Mouse (Mus musculus) limb, embryonic 13.5 days (tissue): ENCODE data around the gene Tle3. TPM values are rescaled to one million over a fixed set of nuclear protein-coding genes. Genes with fewer than 3 reads are reported as not detected.

Experiments used
- ATAC-seq: fragments of 200-750 bp; cut with Nextera tagmentation; 2 replicates; pipeline ENCODE4 v1.8.0; 2017; ENCODE audit warnings: low read depth, moderate number of reproducible peaks, moderate TSS enrichment; ENCODE audit not compliant: low FRiP score
- H3K27ac ChIP-seq: fragments of 300-500 bp; sonication (generic); 2 replicates; pipeline ENCODE4 v1.5.1; 2015; ENCODE audit warnings: inconsistent platforms, mild to moderate bottlenecking, moderate library complexity
- H3K27me3 ChIP-seq: fragments of 300-500 bp; sonication (generic); 2 replicates; pipeline ENCODE4 v1.6.1; 2015; ENCODE audit warnings: mild to moderate bottlenecking, inconsistent platforms
- H3K36me3 ChIP-seq: fragments of 300-500 bp; sonication (generic); 2 replicates; pipeline ENCODE4 v1.6.1; 2015; ENCODE audit warnings: inconsistent platforms, mild to moderate bottlenecking, moderate library complexity
- H3K4me1 ChIP-seq: fragments of 300-500 bp; sonication (generic); 2 replicates; pipeline ENCODE4 v1.6.1; 2015; ENCODE audit warnings: inconsistent platforms
- H3K4me2 ChIP-seq: fragments of 300-500 bp; sonication (generic); replicated peaks from 2 replicates; pipeline ENCODE4 v1.6.1; 2015; ENCODE audit warnings: inconsistent platforms, mild to moderate bottlenecking, moderate library complexity
- H3K4me3 ChIP-seq: fragments of 300-500 bp; sonication (generic); 2 replicates; pipeline ENCODE4 v1.5.1; 2015; ENCODE audit warnings: moderate library complexity, mild to moderate bottlenecking, inconsistent platforms
- H3K9ac ChIP-seq: fragments of 300-500 bp; sonication (generic); 2 replicates; pipeline ENCODE4 v1.6.1; 2015; ENCODE audit warnings: mild to moderate bottlenecking, inconsistent platforms
- H3K9me3 ChIP-seq: fragments of 300-500 bp; sonication (generic); 2 replicates; pipeline ENCODE4 v1.6.1; 2016; ENCODE audit warnings: inconsistent platforms
- WGBS: fragments of 180-500 bp; shearing (Covaris S2); methylation state at CpG from one replicate; pipeline ENCODE4 v1.1.7; 2015; 5-methylcytosine and 5-hydroxymethylcytosine counted together
- polyA plus RNA-seq: library from polyadenylated mRNA; unstranded; fragments of >200 nt; fragmentation: Nextera tagmentation; extraction: Ambion mirVana; gene quantifications from 2 replicates; pipeline ENCODE4 v1.2.1, GENCODE M21; 2015

Tle3 gene
- polyA plus RNA-seq = 50.1 and 50.6 TPM in 2 replicates

DNA sequence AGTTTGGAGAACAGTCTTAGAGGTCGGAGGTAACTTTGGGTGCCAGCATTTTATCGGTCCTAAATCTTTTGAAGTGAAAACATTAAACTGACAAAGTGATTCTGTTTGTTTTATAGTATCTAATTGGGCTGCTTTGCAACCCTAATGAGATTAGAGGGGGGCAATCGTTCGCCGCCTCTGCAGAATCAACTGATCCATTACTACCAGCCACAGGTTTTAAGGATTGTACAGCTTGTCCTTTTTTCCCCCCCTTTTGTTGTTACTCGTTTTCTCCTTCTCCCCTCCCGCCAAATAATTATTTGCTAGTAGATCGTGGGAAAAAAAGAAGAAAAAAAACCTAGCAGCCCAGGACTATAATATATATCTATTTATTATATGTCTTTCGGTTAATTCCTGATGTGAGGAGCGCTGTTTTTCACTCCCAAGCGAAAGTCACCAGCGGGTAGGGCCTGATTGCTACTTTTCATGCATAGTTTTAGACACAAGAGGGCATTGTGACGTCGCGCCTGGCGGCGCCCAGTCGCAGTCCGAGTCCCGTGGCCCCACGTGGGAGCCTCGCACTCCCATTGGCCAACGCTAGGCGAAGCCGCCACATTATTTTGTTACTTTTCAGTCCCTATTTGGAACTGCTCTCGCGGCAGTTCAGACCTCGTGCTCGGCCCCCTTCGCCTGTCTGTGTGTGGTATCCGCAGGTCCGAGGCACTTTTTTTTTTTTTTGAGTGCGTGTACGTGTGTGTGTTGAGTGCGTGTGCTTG, at the start of gene Tle3:
Gene Tle3, plus strand, starts transcription at position 612 of the 755 bp plus-strand sequence.
- Histone ChIP-seq H3K4me1 (peaks cover 60% of the 10 kb centered on the region), H3K36me3 (peaks cover 15% of the 10 kb centered on the region), H3K4me2 (peak within 1 kb of the TSS; percentile 97), H3K27ac (peak within 1 kb of the TSS; percentile 99), H3K4me3 (peak within 1 kb of the TSS; percentile 96), H3K9ac (peak within 1 kb of the TSS; percentile 100), H3K27me3 (peaks cover 5% of the 10 kb centered on the region; the same call in 1 of the 2 replicates), H3K9me3 (no peaks in the 10 kb centered on the region)
- WGBS = under 1% methylated on average over 35 of the region's 35 CpGs
- ATAC-seq = peak; percentile 76

DNA sequence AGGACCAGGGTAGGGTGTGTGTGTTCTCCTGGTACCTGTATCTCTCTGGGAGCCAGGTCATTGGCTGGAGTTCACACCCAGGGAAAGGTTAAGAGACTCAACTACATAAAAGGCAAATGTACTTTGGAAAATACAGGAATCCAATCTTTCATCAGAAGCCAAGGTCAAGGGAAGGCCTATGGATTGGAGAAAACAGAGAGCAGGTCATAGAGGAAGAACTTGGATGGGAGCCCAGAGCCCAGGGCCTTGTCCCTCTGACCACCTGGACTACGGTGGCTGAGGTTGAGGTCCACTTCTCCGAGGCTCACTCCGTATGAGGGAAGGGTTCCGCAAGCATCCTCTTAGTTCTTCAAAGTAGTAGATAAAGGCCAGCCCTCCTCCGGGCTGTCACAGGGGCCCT, 48.9 kb upstream of the Tle3 start:
- WGBS = 80% methylated on average over 5 of the region's 5 CpGs
- no peak for ATAC-seq

DNA sequence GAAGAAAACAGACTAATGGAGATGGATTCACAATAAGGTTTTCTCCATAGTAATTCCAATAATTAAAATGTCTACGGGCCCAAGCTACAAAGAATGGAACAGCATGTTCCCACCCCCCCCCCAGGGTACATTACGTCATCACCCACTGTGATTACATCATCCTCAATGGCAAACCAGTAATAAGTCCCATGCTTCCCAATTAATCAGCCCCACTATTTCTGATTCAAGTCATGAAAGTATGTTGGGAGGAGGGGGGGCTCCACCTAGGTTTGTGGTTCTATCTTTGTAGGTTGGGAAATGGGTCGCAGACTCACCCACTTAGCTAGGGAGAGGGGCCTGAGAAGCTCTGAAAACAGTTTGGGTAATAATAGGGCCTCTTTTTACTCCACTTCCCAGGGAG, 48.3 kb upstream of the Tle3 start:
- Histone ChIP-seq H3K27me3 (peaks cover 45% of the 10 kb centered on the region), H3K36me3 (no peaks in the 10 kb centered on the region), H3K9ac (no peak overlapping the region), H3K4me3 (no peak overlapping the region), H3K4me2 (no peak overlapping the region), H3K9me3 (no peaks in the 10 kb centered on the region), H3K27ac (no peak overlapping the region; the same call in 1 of the 2 replicates), H3K4me1 (peaks cover 30% of the 10 kb centered on the region)
- no peak for ATAC-seq
- WGBS = 39% methylated on average over 3 of the region's 3 CpGs

More for the DNA sequence above, 48.9 kb upstream of the Tle3 start:
- no peak overlapping the region for H3K4me2 ChIP-seq
- H3K36me3 ChIP-seq = no peaks in the 10 kb centered on the region
- no peak overlapping the region for H3K27ac ChIP-seq
- H3K4me1 ChIP-seq = peaks cover 30% of the 10 kb centered on the region
- H3K9me3 ChIP-seq = no peaks in the 10 kb centered on the region
- no peak overlapping the region for H3K4me3 ChIP-seq
- peaks cover 45% of the 10 kb centered on the region for H3K27me3 ChIP-seq
- H3K9ac ChIP-seq = no peak overlapping the region

DNA sequence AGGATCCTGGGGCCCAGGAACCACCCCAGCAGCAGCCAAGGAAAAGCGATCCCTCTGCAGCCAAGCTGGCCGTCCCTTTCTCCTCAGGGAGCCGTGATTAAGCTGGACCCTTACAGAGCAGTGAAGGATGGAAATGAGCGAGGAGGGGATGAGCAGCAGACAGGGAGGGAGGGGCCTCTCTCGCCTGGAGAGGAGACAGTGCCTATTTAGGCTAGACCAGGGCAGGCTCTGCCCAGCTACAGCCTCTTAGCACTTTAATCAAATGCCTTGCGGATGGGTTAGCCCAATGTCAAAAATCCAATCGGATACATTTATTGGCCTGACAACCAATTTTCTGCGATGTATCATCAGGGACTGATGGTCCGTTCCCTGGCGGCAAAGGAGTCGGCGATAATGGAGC, 47.8 kb upstream of the Tle3 start:
- H3K9ac ChIP-seq = no peak overlapping the region
- peaks cover 45% of the 10 kb centered on the region for H3K27me3 ChIP-seq
- no peak for ATAC-seq

DNA sequence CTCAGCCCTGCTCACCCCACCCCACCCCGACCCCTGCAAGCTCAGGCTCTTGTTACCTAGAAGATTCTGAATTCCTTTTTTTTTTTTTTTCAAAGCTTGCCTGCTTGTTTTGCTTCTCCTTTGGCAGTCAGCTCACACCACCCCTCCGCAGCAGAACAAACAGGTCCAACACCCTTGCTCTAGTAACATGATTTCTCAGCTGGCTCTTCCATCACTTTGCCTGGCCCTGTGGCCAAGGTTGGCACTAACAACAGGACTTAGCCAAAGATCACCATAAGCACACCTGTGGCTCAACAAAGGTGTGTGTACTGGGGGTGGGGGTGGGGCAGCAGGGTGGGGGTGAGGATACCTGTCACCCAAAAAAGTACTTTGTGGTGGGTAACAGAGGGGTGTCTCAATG, 47.2 kb upstream of the Tle3 start:
- Histone ChIP-seq H3K4me3 (no peak overlapping the region), H3K4me2 (no peak overlapping the region), H3K4me1 (peaks cover 28% of the 10 kb centered on the region), H3K36me3 (no peaks in the 10 kb centered on the region), H3K9me3 (no peaks in the 10 kb centered on the region), H3K27ac (no peak overlapping the region), H3K9ac (no peak overlapping the region), H3K27me3 (peaks cover 45% of the 10 kb centered on the region)
- ATAC-seq = no peak
- 34% methylated on average over 2 of the region's 2 CpGs for WGBS

More for the DNA sequence above, 47.8 kb upstream of the Tle3 start:
- no peak overlapping the region; the same call in 1 of the 2 replicates for H3K27ac ChIP-seq
- WGBS = 22% methylated on average over 12 of the region's 12 CpGs
- H3K4me3 ChIP-seq = no peak overlapping the region
- H3K4me1 ChIP-seq = peaks cover 30% of the 10 kb centered on the region
- no peak overlapping the region for H3K4me2 ChIP-seq
- no peaks in the 10 kb centered on the region for H3K36me3 ChIP-seq
- H3K9me3 ChIP-seq = no peaks in the 10 kb centered on the region

DNA sequence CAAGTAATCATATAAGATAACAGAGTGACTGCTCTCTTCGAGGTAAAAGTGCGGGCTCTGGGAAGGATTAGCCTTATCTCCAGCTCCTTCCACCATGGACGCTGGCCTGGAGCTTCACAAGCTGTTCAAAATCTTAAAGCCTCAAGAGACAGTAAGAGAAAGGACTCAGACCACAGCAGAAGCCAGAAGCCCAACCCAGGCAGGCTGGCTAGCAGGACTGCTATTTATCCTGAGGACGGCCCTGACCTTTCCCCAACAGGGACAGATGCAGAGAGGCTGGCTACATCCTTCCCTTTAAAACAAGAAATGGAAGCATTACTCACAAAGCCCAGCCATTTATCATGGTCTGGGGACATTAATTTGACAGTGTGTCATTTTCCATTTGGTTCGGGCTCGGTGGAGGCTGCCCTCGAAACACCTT, 46.2 kb upstream of the Tle3 start:
- Histone ChIP-seq H3K27me3 (peaks cover 39% of the 10 kb centered on the region), H3K4me3 (no peak overlapping the region), H3K9ac (no peak overlapping the region), H3K27ac (no peak overlapping the region), H3K4me1 (peaks cover 28% of the 10 kb centered on the region), H3K9me3 (no peaks in the 10 kb centered on the region), H3K4me2 (no peak overlapping the region), H3K36me3 (no peaks in the 10 kb centered on the region)
- 17% methylated on average over 7 of the region's 7 CpGs for WGBS
- ATAC-seq = no peak

DNA sequence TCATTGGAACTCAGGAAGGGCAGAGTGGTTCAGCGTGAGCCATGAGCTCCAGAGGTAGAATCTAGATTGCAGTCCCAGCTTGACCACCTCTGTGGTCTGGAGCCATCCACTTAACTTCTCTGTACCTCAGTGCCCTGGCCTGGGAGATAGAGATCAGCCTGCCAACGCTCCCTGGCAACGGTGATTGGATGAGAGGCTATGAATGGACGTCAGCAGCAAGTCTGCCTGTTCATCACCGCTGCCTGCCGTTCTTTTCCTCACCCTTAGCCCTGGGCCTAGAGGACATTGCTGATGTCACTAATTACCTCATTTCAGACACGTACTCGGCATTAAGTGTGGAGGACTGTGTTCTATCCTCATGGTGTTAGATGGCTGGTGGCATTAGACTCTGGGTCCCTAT, 45.2 kb upstream of the Tle3 start:
- no peak for ATAC-seq
- Histone ChIP-seq H3K4me1 (peaks cover 28% of the 10 kb centered on the region), H3K27me3 (peaks cover 33% of the 10 kb centered on the region), H3K27ac (no peak overlapping the region), H3K4me3 (no peak overlapping the region), H3K4me2 (no peak overlapping the region), H3K36me3 (no peaks in the 10 kb centered on the region), H3K9ac (no peak overlapping the region), H3K9me3 (no peaks in the 10 kb centered on the region)
- 69% methylated on average over 8 of the region's 8 CpGs for WGBS

DNA sequence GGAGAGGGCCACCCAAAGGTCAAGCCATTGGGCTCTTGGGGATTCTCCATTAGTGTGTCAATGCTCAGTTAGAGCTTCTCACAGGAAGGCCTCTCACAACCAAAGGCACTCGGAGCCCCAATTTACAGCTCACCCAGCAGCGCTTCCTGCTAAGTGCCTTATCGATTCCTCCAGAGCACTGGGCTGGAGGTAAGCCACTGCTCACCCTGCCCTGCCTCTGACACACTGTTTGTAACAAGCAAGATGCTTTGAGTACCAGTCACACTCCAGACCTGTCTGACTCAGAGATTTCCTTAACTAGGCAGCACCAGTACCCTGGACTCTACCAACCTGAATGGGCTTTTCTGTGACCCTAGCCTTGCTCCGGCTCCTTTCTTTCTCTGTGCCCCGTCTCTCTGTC, 44.0 kb upstream of the Tle3 start:
- peaks cover 28% of the 10 kb centered on the region for H3K4me1 ChIP-seq
- H3K36me3 ChIP-seq = no peaks in the 10 kb centered on the region
- no peak overlapping the region for H3K27ac ChIP-seq
- H3K9ac ChIP-seq = no peak overlapping the region
- H3K27me3 ChIP-seq = peaks cover 27% of the 10 kb centered on the region
- ATAC-seq = no peak
- H3K4me3 ChIP-seq = no peak overlapping the region
- no peak overlapping the region for H3K4me2 ChIP-seq
- no peaks in the 10 kb centered on the region for H3K9me3 ChIP-seq
- WGBS = 82% methylated on average over 5 of the region's 5 CpGs

DNA sequence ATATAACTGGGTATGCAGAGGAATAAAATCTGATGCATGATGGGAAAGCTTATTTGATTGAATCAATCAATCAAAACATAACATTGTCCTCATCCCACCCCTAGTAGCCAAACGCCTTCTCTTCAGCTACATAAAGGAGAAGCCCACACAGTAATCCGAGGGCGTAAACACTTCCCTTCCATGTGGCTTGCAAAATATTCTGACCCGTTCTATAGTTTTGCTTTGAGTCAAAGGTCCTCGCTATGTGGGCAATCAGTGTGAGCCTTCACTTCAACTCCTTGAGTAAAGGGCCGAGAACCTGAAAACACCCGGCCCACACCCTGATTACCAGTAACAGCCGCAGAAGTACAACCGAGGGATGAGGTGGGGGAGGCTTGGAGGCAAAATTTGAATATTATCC, 41.4 kb upstream of the Tle3 start:
- no peak overlapping the region for H3K4me2 ChIP-seq
- ATAC-seq = no peak
- H3K27ac ChIP-seq = no peak overlapping the region
- H3K4me1 ChIP-seq = peaks cover 11% of the 10 kb centered on the region
- H3K36me3 ChIP-seq = no peaks in the 10 kb centered on the region
- no peaks in the 10 kb centered on the region for H3K9me3 ChIP-seq
- WGBS = 77% methylated on average over 9 of the region's 9 CpGs
- H3K9ac ChIP-seq = no peak overlapping the region
- H3K4me3 ChIP-seq = no peak overlapping the region
- H3K27me3 ChIP-seq = peaks cover 13% of the 10 kb centered on the region; the same call in 1 of the 2 replicates

DNA sequence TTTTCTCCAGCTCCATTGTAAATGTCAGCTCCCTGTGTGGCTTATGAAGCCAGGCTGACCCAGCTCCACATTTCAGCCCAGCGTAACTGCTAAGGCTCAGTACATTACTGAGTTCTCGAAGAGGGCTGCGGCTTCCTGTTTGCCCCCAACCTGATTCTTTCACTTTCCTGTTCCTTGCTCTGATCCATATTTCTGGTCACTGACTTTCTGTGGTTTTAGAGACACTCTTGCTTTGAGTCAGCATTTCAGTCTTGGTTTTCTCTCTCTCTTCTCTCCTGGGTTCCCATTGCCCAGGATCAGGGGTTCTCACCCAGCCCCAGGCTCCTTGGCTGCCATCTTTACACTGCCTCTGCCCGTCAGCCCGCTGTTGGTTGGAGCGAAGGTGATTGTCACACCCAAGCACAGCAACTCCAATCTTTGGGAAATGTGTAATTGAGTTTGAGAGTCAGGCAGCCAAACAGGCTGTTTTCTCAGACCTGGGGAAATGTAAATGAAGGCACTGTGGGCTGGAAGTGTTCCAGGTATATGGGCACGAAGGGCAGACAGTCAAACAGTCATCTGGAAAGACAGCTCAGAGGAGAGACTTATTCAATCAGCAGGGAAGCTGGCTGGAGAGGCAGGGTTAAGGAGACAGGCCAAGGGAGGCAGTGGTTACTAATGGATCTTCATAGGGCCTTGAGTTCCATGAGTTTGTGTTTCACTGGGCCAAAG, 39.8 kb upstream of the Tle3 start:
- H3K36me3 ChIP-seq = no peaks in the 10 kb centered on the region
- no peak overlapping the region for H3K4me2 ChIP-seq
- WGBS = 87% methylated on average over 7 of the region's 7 CpGs
- H3K27ac ChIP-seq = no peak overlapping the region
- ATAC-seq = no peak
- H3K9ac ChIP-seq = no peak overlapping the region
- no peaks in the 10 kb centered on the region for H3K9me3 ChIP-seq
- no peak overlapping the region for H3K4me3 ChIP-seq
- H3K4me1 ChIP-seq = peaks cover 11% of the 10 kb centered on the region
- H3K27me3 ChIP-seq = peaks cover 10% of the 10 kb centered on the region; the same call in 1 of the 2 replicates

DNA sequence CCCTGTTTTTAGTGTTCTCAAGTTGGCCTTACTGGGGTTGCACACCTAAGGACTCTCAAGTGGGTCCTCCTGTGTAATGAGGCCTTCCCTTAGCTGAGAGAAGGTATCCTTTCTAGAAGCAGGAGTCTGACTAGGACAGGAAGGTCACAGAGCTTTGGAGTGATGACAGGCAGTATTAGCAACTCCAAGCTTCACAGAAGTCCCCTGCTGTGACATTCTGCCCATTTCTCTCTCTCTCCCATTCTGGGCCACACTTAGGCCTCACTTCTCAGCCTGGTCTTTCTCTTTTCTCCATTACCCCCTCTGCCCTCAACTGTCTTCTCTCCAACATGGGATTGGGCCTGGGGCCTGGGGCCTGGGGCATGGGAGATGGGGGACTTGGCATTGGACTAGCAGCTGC, 36.0 kb upstream of the Tle3 start:
- Histone ChIP-seq H3K4me1 (peaks cover 34% of the 10 kb centered on the region), H3K9me3 (no peaks in the 10 kb centered on the region), H3K4me2 (no peak overlapping the region), H3K27ac (no peak overlapping the region), H3K36me3 (no peaks in the 10 kb centered on the region), H3K9ac (no peak overlapping the region), H3K27me3 (peaks cover 37% of the 10 kb centered on the region), H3K4me3 (no peak overlapping the region)
- no peak for ATAC-seq
